Mouse (Mus musculus): ENCODE data around the gene Zfand6. TPM values are rescaled to one million over a fixed set of nuclear protein-coding genes. Genes with fewer than 3 reads are reported as not detected.

The Zfand6 gene
- polyA plus RNA-seq, 2 experiments: 151 to 159 TPM

GRCm38 (mm10) chr7:84585086-84585485, 104.7 kb downstream of the Zfand6 start:
- H3K27me3 ChIP-seq (ENCODE audit: control insufficient read depth, insufficient read depth, low read length): no peaks in the 10 kb centered on the region
- no peak overlapping the region for H3K4me3 ChIP-seq (replicated peaks; ENCODE audit: low read length)
- ATAC-seq (ENCODE audit: low FRiP score, low read depth): no peak
- H3K9ac ChIP-seq (ENCODE audit: low read depth, low read length, severe bottlenecking): no peak overlapping the region
- TF ChIP-seq POLR2A (IDR thresholded peaks at IDR 0.05; ENCODE audit: borderline replicate concordance, extremely low read depth, insufficient read depth, insufficient read length): no peak
- no peak for DNase-seq (ENCODE audit: low spot score)
- no peaks in the 10 kb centered on the region for H3K4me1 ChIP-seq (ENCODE audit: control insufficient read depth, insufficient read depth, low read length)
- 83% methylated on average over 4 of the region's 4 CpGs for WGBS
- no peaks in the 10 kb centered on the region for H3K9me3 ChIP-seq (ENCODE audit: control insufficient read depth, low read length)
- no peak overlapping the region for H3K27ac ChIP-seq (replicated peaks; ENCODE audit: low read depth, low read length)
- no peak overlapping the region for H3K4me2 ChIP-seq (replicated peaks; ENCODE audit: low read depth, low read length, severe bottlenecking)
- H3K36me3 ChIP-seq (ENCODE audit: control insufficient read depth, insufficient read depth, low read length): no peaks in the 10 kb centered on the region

- WGBS: 100% methylated on average over 1 of the region's 1 CpGs
- no peak overlapping the region for H3K27ac ChIP-seq (replicated peaks; ENCODE audit: low read depth, low read length)
- H3K9ac ChIP-seq (ENCODE audit: low read depth, low read length, severe bottlenecking): no peak overlapping the region
- H3K4me2 ChIP-seq (replicated peaks; ENCODE audit: low read depth, low read length, severe bottlenecking): no peak overlapping the region
- no peaks in the 10 kb centered on the region for H3K36me3 ChIP-seq (ENCODE audit: control insufficient read depth, insufficient read depth, low read length)
- no peaks in the 10 kb centered on the region for H3K9me3 ChIP-seq (ENCODE audit: control insufficient read depth, low read length)
- no peak overlapping the region for H3K4me3 ChIP-seq (replicated peaks; ENCODE audit: low read length)
- H3K4me1 ChIP-seq (ENCODE audit: control insufficient read depth, insufficient read depth, low read length): no peaks in the 10 kb centered on the region
- H3K27me3 ChIP-seq (ENCODE audit: control insufficient read depth, insufficient read depth, low read length): no peaks in the 10 kb centered on the region
- ATAC-seq (ENCODE audit: low FRiP score, low read depth): no peak
- no peak for DNase-seq (ENCODE audit: low spot score)
- no peak for TF ChIP-seq POLR2A (IDR thresholded peaks at IDR 0.05; ENCODE audit: borderline replicate concordance, extremely low read depth, insufficient read depth, insufficient read length)
These were observed 110.0 kb downstream of the Zfand6 start for GRCm38 (mm10) chr7:84579769-84580168.

GRCm38 (mm10) chr7:84578841-84579240, 110.9 kb downstream of the Zfand6 start:
- Histone ChIP-seq H3K9ac (ENCODE audit: low read depth, low read length, severe bottlenecking) (no peak overlapping the region), H3K27me3 (ENCODE audit: control insufficient read depth, insufficient read depth, low read length) (no peaks in the 10 kb centered on the region), H3K36me3 (ENCODE audit: control insufficient read depth, insufficient read depth, low read length) (no peaks in the 10 kb centered on the region), H3K9me3 (ENCODE audit: control insufficient read depth, low read length) (no peaks in the 10 kb centered on the region), H3K4me2 (replicated peaks; ENCODE audit: low read depth, low read length, severe bottlenecking) (no peak overlapping the region), H3K27ac (replicated peaks; ENCODE audit: low read depth, low read length) (no peak overlapping the region), H3K4me3 (replicated peaks; ENCODE audit: low read length) (no peak overlapping the region), H3K4me1 (ENCODE audit: control insufficient read depth, insufficient read depth, low read length) (no peaks in the 10 kb centered on the region)
- TF ChIP-seq POLR2A (IDR thresholded peaks at IDR 0.05; ENCODE audit: borderline replicate concordance, extremely low read depth, insufficient read depth, insufficient read length): no peak
- DNase-seq (ENCODE audit: low spot score) (no peak), ATAC-seq (ENCODE audit: low FRiP score, low read depth) (no peak)
- WGBS: 64% methylated on average over 1 of the region's 1 CpGs

- no peak overlapping the region for H3K27ac ChIP-seq (replicated peaks; ENCODE audit: low read depth, low read length)
- no peak for ATAC-seq (ENCODE audit: low FRiP score, low read depth)
- H3K9ac ChIP-seq (ENCODE audit: low read depth, low read length, severe bottlenecking): no peak overlapping the region
- no peaks in the 10 kb centered on the region for H3K9me3 ChIP-seq (ENCODE audit: control insufficient read depth, low read length)
- no peak for TF ChIP-seq POLR2A (IDR thresholded peaks at IDR 0.05; ENCODE audit: borderline replicate concordance, extremely low read depth, insufficient read depth, insufficient read length)
- 75% methylated on average over 2 of the region's 2 CpGs for WGBS
- H3K27me3 ChIP-seq (ENCODE audit: control insufficient read depth, insufficient read depth, low read length): no peaks in the 10 kb centered on the region
- no peak for DNase-seq (ENCODE audit: low spot score)
- no peak overlapping the region for H3K4me3 ChIP-seq (replicated peaks; ENCODE audit: low read length)
- no peaks in the 10 kb centered on the region for H3K4me1 ChIP-seq (ENCODE audit: control insufficient read depth, insufficient read depth, low read length)
- no peak overlapping the region for H3K4me2 ChIP-seq (replicated peaks; ENCODE audit: low read depth, low read length, severe bottlenecking)
- no peaks in the 10 kb centered on the region for H3K36me3 ChIP-seq (ENCODE audit: control insufficient read depth, insufficient read depth, low read length)
These were observed 112.7 kb downstream of the Zfand6 start for GRCm38 (mm10) chr7:84577034-84577433.

GRCm38 (mm10) chr7:84566200-84566599, 123.6 kb downstream of the Zfand6 start:
- WGBS: 77% methylated on average over 6 of the region's 6 CpGs

GRCm38 (mm10) chr7:84564236-84564635, 125.5 kb downstream of the Zfand6 start:
- Histone ChIP-seq H3K36me3 (ENCODE audit: control insufficient read depth, insufficient read depth, low read length) (no peaks in the 10 kb centered on the region), H3K9ac (ENCODE audit: low read depth, low read length, severe bottlenecking) (no peak overlapping the region), H3K9me3 (ENCODE audit: control insufficient read depth, low read length) (no peaks in the 10 kb centered on the region), H3K27me3 (ENCODE audit: control insufficient read depth, insufficient read depth, low read length) (no peaks in the 10 kb centered on the region), H3K4me2 (replicated peaks; ENCODE audit: low read depth, low read length, severe bottlenecking) (no peak overlapping the region), H3K4me3 (replicated peaks; ENCODE audit: low read length) (no peak overlapping the region), H3K27ac (replicated peaks; ENCODE audit: low read depth, low read length) (no peak overlapping the region), H3K4me1 (ENCODE audit: control insufficient read depth, insufficient read depth, low read length) (no peaks in the 10 kb centered on the region)
- TF ChIP-seq POLR2A (IDR thresholded peaks at IDR 0.05; ENCODE audit: borderline replicate concordance, extremely low read depth, insufficient read depth, insufficient read length): no peak
- 78% methylated on average over 3 of the region's 3 CpGs for WGBS
- ATAC-seq (ENCODE audit: low FRiP score, low read depth) (no peak), DNase-seq (ENCODE audit: low spot score) (no peak)

More at GRCm38 (mm10) chr7:84566200-84566599, 123.6 kb downstream of the Zfand6 start:
- H3K27me3 ChIP-seq (ENCODE audit: control insufficient read depth, insufficient read depth, low read length): no peaks in the 10 kb centered on the region
- DNase-seq (ENCODE audit: low spot score) (no peak), ATAC-seq (ENCODE audit: low FRiP score, low read depth) (no peak)
- no peak overlapping the region for H3K27ac ChIP-seq (replicated peaks; ENCODE audit: low read depth, low read length)
- H3K9ac ChIP-seq (ENCODE audit: low read depth, low read length, severe bottlenecking): no peak overlapping the region
- no peaks in the 10 kb centered on the region for H3K4me1 ChIP-seq (ENCODE audit: control insufficient read depth, insufficient read depth, low read length)
- no peaks in the 10 kb centered on the region for H3K36me3 ChIP-seq (ENCODE audit: control insufficient read depth, insufficient read depth, low read length)
- H3K4me2 ChIP-seq (replicated peaks; ENCODE audit: low read depth, low read length, severe bottlenecking): no peak overlapping the region
- H3K9me3 ChIP-seq (ENCODE audit: control insufficient read depth, low read length): no peaks in the 10 kb centered on the region
- TF ChIP-seq POLR2A (IDR thresholded peaks at IDR 0.05; ENCODE audit: borderline replicate concordance, extremely low read depth, insufficient read depth, insufficient read length): no peak
- H3K4me3 ChIP-seq (replicated peaks; ENCODE audit: low read length): no peak overlapping the region

Other genes starting within 250 kb of the Zfand6 start
- 0.97 and 1.4 TPM in 2 replicates for gene Gm2115, start 161.0 kb downstream of the Zfand6 start, polyA plus RNA-seq (2012; rRNA removed)
- gene Gm2115, start 161.0 kb downstream of the Zfand6 start, polyA plus RNA-seq (2014; fragmentation: Nextera tagmentation; extraction: Ambion mirVana): 0.99 and 1.6 TPM in 2 replicates
- 7.2 and 7.4 TPM in 2 replicates for gene Fah, start 83.2 kb downstream of the Zfand6 start, polyA plus RNA-seq (2012; rRNA removed)
- 4.3 and 5.0 TPM in 2 replicates for gene Fah, start 83.2 kb downstream of the Zfand6 start, polyA plus RNA-seq (2014; fragmentation: Nextera tagmentation; extraction: Ambion mirVana)
- gene Olfr291, start 163.6 kb upstream of the Zfand6 start, polyA plus RNA-seq (2012; rRNA removed): not detected in 2 replicates
- gene Olfr291, start 163.6 kb upstream of the Zfand6 start, polyA plus RNA-seq (2014; fragmentation: Nextera tagmentation; extraction: Ambion mirVana): not detected in 2 replicates